Mouse (Mus musculus): ENCODE results near the gene Acadvl. TPM values are rescaled to one million over a fixed set of nuclear protein-coding genes. Genes with fewer than 3 reads are reported as not detected.

Acadvl gene
- polyA plus RNA-seq, 1 experiment: 3.2 TPM

- Histone ChIP-seq H3K4me3 (replicated peaks) (no peak overlapping the region), H3K36me3 (ENCODE audit: control insufficient read depth) (no peaks in the 10 kb centered on the region; the same call in 1 of the 2 replicates)
Observed at GRCm38 (mm10) chr11:70029130-70029801, 14.1 kb upstream of the Acadvl start.

GRCm38 (mm10) chr11:70028401-70029129, 13.4 kb upstream of the Acadvl start:
- no peaks in the 10 kb centered on the region; the same call in 1 of the 2 replicates for H3K36me3 ChIP-seq (ENCODE audit: control insufficient read depth)
- H3K4me3 ChIP-seq (replicated peaks): no peak overlapping the region
- peaks cover 55% of the 10 kb centered on the region for H3K27me3 ChIP-seq (ENCODE audit: control insufficient read depth)
- H3K9me3 ChIP-seq (ENCODE audit: control insufficient read depth, low read length): no peaks in the 10 kb centered on the region
- TF ChIP-seq GATA1 (IDR thresholded peaks at IDR 0.05; ENCODE audit: low read length) (no peak), TAL1 (IDR thresholded peaks at IDR 0.05; ENCODE audit: low read length) (no peak)
- peaks cover 15% of the 10 kb centered on the region for H3K4me1 ChIP-seq (ENCODE audit: control insufficient read depth)

More at GRCm38 (mm10) chr11:70029130-70029801, 14.1 kb upstream of the Acadvl start:
- no peak for TF ChIP-seq TAL1 (IDR thresholded peaks at IDR 0.05; ENCODE audit: low read length)
- no peak for TF ChIP-seq GATA1 (IDR thresholded peaks at IDR 0.05; ENCODE audit: low read length)
- no peaks in the 10 kb centered on the region for H3K9me3 ChIP-seq (ENCODE audit: control insufficient read depth, low read length)
- peaks cover 15% of the 10 kb centered on the region for H3K4me1 ChIP-seq (ENCODE audit: control insufficient read depth)
- H3K27me3 ChIP-seq (ENCODE audit: control insufficient read depth): peaks cover 48% of the 10 kb centered on the region

DNA sequence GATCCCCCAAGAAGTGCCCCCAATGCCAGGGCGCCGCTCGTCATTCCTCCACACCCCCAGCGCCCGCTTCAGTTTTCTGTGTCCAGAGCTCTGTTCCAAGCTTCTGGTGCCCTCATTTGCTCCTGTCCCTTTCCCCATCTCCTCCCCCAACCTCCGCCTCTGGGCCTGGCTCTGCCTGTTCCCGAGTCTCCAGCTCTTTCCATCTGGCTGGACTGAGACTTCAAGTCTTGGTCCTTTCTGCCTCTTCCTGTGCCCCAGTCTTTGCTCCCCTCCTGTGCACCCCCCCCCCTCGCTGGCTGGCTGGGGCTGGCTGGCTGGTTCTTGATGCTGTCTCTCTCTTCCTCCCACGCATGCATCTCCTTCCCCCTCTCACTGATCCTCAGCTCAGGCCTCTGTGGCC, 12.2 kb upstream of the Acadvl start:
- TF ChIP-seq TAL1 (IDR thresholded peaks at IDR 0.05; ENCODE audit: low read length): no peak
- no peak for TF ChIP-seq GATA1 (IDR thresholded peaks at IDR 0.05; ENCODE audit: low read length)
- Histone ChIP-seq H3K4me1 (ENCODE audit: control insufficient read depth) (peaks cover 15% of the 10 kb centered on the region), H3K4me3 (replicated peaks) (no peak overlapping the region), H3K27me3 (ENCODE audit: control insufficient read depth) (peaks cover 67% of the 10 kb centered on the region), H3K9me3 (ENCODE audit: control insufficient read depth, low read length) (no peaks in the 10 kb centered on the region), H3K36me3 (ENCODE audit: control insufficient read depth) (no peaks in the 10 kb centered on the region; the same call in 1 of the 2 replicates)

DNA sequence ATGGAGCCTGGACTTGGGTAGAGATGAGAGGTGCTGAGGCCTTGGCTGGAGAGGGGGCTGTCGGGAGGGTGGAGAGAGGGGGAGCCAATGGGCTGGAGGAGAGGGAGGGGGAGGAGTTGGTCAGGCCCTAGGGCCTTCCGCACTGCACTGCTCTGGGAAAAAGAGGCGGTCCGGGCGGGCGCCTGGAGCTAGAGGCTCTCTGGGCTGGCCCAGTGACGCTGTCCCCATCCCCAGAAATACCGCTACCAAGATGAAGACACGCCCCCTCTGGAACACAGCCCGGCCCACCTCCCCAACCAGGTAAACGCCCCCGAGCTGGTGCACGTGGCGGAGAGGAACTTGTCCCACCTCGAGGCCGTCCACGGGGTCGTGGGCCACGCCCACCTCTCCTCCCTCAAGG, 11.5 kb upstream of the Acadvl start:
- peaks cover 74% of the 10 kb centered on the region for H3K27me3 ChIP-seq (ENCODE audit: control insufficient read depth)
- no peak overlapping the region for H3K4me3 ChIP-seq (replicated peaks)
- peaks cover 16% of the 10 kb centered on the region for H3K4me1 ChIP-seq (ENCODE audit: control insufficient read depth)

DNA sequence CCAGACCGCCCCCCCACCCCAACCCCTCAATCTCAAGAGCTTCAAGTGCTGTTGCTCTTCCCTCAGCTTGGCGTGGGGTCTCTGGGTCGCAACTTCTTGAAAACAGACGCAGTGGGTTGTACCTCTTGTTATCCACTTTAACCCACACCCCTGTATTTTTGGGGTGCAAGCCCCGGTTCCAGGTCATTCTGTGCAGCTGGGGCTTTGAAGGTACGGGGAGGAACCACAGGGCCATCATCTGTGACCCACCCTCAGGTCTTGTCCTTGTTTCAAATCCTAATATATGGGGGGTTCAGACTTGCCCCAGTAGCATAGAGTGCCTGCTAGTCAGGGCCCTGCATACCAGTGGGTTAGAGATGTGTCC, 8.9 kb upstream of the Acadvl start:
- no peak overlapping the region for H3K4me3 ChIP-seq (replicated peaks)
- peaks cover 3% of the 10 kb centered on the region; the same call in 1 of the 2 replicates for H3K9me3 ChIP-seq (ENCODE audit: control insufficient read depth, low read length)
- no peaks in the 10 kb centered on the region for H3K36me3 ChIP-seq (ENCODE audit: control insufficient read depth)
- H3K4me1 ChIP-seq (ENCODE audit: control insufficient read depth): peaks cover 32% of the 10 kb centered on the region
- TF ChIP-seq TAL1 (IDR thresholded peaks at IDR 0.05; ENCODE audit: low read length): no peak
- TF ChIP-seq GATA1 (IDR thresholded peaks at IDR 0.05; ENCODE audit: low read length): no peak
- peaks cover 75% of the 10 kb centered on the region for H3K27me3 ChIP-seq (ENCODE audit: control insufficient read depth)

More for the DNA sequence above, 11.5 kb upstream of the Acadvl start:
- Histone ChIP-seq H3K9me3 (ENCODE audit: control insufficient read depth, low read length) (no peaks in the 10 kb centered on the region), H3K36me3 (ENCODE audit: control insufficient read depth) (no peaks in the 10 kb centered on the region; the same call in 1 of the 2 replicates)
- TF ChIP-seq GATA1 (IDR thresholded peaks at IDR 0.05; ENCODE audit: low read length) (no peak), TAL1 (IDR thresholded peaks at IDR 0.05; ENCODE audit: low read length) (no peak)

- H3K36me3 ChIP-seq (ENCODE audit: control insufficient read depth): no peaks in the 10 kb centered on the region
- peaks cover 72% of the 10 kb centered on the region for H3K27me3 ChIP-seq (ENCODE audit: control insufficient read depth)
- H3K9me3 ChIP-seq (ENCODE audit: control insufficient read depth, low read length): peaks cover 3% of the 10 kb centered on the region; the same call in 1 of the 2 replicates
- peaks cover 32% of the 10 kb centered on the region for H3K4me1 ChIP-seq (ENCODE audit: control insufficient read depth)
- TF ChIP-seq TAL1 (IDR thresholded peaks at IDR 0.05; ENCODE audit: low read length) (no peak), GATA1 (IDR thresholded peaks at IDR 0.05; ENCODE audit: low read length) (no peak)
- no peak overlapping the region for H3K4me3 ChIP-seq (replicated peaks)
Observed at GRCm38 (mm10) chr11:70023481-70024150, 8.4 kb upstream of the Acadvl start.

- H3K9me3 ChIP-seq (ENCODE audit: control insufficient read depth, low read length): peaks cover 3% of the 10 kb centered on the region; the same call in 1 of the 2 replicates
- TF ChIP-seq GATA1 (IDR thresholded peaks at IDR 0.05; ENCODE audit: low read length): no peak
- TF ChIP-seq TAL1 (IDR thresholded peaks at IDR 0.05; ENCODE audit: low read length): no peak
- peaks cover 41% of the 10 kb centered on the region for H3K4me1 ChIP-seq (ENCODE audit: control insufficient read depth)
- H3K36me3 ChIP-seq (ENCODE audit: control insufficient read depth): no peaks in the 10 kb centered on the region
- H3K4me3 ChIP-seq (replicated peaks): peak overlapping the region; percentile 67
- peaks cover 53% of the 10 kb centered on the region for H3K27me3 ChIP-seq (ENCODE audit: control insufficient read depth)
Observed at GRCm38 (mm10) chr11:70021264-70022132, 6.3 kb upstream of the Acadvl start.

DNA sequence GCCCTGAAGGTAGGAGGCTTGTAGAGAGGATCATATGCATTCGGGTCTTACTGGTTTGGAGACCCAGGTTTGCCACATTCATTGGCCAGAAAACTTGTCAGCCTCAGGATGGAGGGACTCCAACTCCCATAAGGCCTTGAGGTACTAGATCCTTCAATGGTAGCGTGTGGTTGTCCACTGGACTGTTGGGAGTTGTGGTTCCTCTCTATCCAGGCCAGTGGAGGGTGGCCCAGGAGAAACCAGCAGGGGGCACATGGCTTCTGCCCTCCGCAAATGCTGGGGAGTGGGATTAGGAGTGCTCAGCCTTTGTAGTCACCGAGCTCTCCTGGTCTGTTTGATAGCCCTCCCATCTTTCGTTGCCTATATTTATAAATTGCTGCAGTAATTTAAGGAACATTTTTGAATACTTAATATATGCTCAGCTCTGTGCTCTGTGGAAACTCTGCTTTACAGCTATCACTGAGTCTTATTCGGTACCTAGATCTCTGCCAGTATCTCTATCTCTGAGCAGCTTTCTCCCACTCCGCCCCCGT, 5.6 kb upstream of the Acadvl start:
- peaks cover 3% of the 10 kb centered on the region; the same call in 1 of the 2 replicates for H3K9me3 ChIP-seq (ENCODE audit: control insufficient read depth, low read length)
- no peaks in the 10 kb centered on the region for H3K36me3 ChIP-seq (ENCODE audit: control insufficient read depth)
- H3K27me3 ChIP-seq (ENCODE audit: control insufficient read depth): peaks cover 46% of the 10 kb centered on the region
- H3K4me1 ChIP-seq (ENCODE audit: control insufficient read depth): peaks cover 44% of the 10 kb centered on the region
- peak overlapping the region; percentile 67 for H3K4me3 ChIP-seq (replicated peaks)
- TF ChIP-seq GATA1 (IDR thresholded peaks at IDR 0.05; ENCODE audit: low read length) (no peak), TAL1 (IDR thresholded peaks at IDR 0.05; ENCODE audit: low read length) (no peak)
